Mouse (Mus musculus) spleen, adult 2 months (tissue): ENCODE data around the gene Itsn1. TPM values are rescaled to one million over a fixed set of nuclear protein-coding genes. Genes with fewer than 3 reads are reported as not detected.

Experiments
- DNase-seq, 2 experiments: peaks; one replicate each; pipeline versions ENCODE4 v3.0.0 to v3.0.0-alpha.2; 2012 to 2021; ENCODE audit warnings: low spot score in 2 of 2, low read depth in 1 of 2
- H3K27ac ChIP-seq: fragments of 200-500 bp; 2 replicates; pipeline ENCODE4 v1.5.1; 2012; ENCODE audit warnings: low read length, inconsistent platforms; ENCODE audit not compliant: insufficient read depth
- H3K27me3 ChIP-seq: fragments of 200-500 bp; 2 replicates; pipeline ENCODE4 v1.6.1; 2012; ENCODE audit warnings: mild to moderate bottlenecking, moderate library complexity, low read length, inconsistent platforms; ENCODE audit not compliant: control insufficient read depth, insufficient read depth
- H3K36me3 ChIP-seq: fragments of 200-500 bp; 2 replicates; pipeline ENCODE4 v1.6.1; 2012; ENCODE audit warnings: mild to moderate bottlenecking, low read length, inconsistent platforms; ENCODE audit not compliant: control insufficient read depth, insufficient read depth
- H3K4me1 ChIP-seq: fragments of 200-500 bp; 2 replicates; pipeline ENCODE4 v1.6.1; 2011; ENCODE audit warnings: inconsistent platforms; ENCODE audit not compliant: control insufficient read depth, insufficient read depth, insufficient read length
- H3K4me3 ChIP-seq: fragments of 200-500 bp; 2 replicates; pipeline ENCODE4 v1.5.1; 2011; ENCODE audit warnings: mild to moderate bottlenecking, inconsistent platforms; ENCODE audit not compliant: insufficient read depth, insufficient read length; ENCODE audit errors: extremely low read depth
- CTCF ChIP-seq: fragments of 200-500 bp; IDR thresholded peaks from 2 replicates; pipeline ENCODE4 v1.5.1; 2011; ENCODE audit warnings: mild to moderate bottlenecking, inconsistent platforms; ENCODE audit not compliant: insufficient read depth, insufficient read length, insufficient replicate concordance; ENCODE audit errors: extremely low read depth
- POLR2A ChIP-seq: fragments of 200-500 bp; IDR thresholded peaks from 2 replicates; pipeline ENCODE4 v1.6.1; 2011; ENCODE audit warnings: low read depth, low read length, inconsistent platforms
- WGBS: fragments of 180-500 bp; shearing (Covaris S2); methylation state at CpG from one replicate; pipeline ENCODE4 v1.1.7; 2018; 5-methylcytosine and 5-hydroxymethylcytosine counted together
- polyA plus RNA-seq: library from polyadenylated mRNA; depleted of rRNA; stranded (reverse); fragments of >200 nt; gene quantifications from 2 replicates; pipeline ENCODE4 v1.2.3, GENCODE M21; 2012

The Itsn1 gene
- polyA plus RNA-seq, 1 experiment: 36.0 TPM

- H3K36me3 ChIP-seq: no peaks in the 10 kb centered on the region
- no peak for DNase-seq
- 90% methylated on average over 11 of the region's 11 CpGs for WGBS
These were observed 178.1 kb downstream of the Itsn1 start for GRCm38 (mm10) chr16:91907158-91907557.

GRCm38 (mm10) chr16:91909569-91910335 is 180.7 kb downstream of the Itsn1 start:
- WGBS: 71% methylated on average over 15 of the region's 15 CpGs
- Histone ChIP-seq H3K36me3 (no peaks in the 10 kb centered on the region), H3K4me1 (no peaks in the 10 kb centered on the region), H3K27me3 (no peaks in the 10 kb centered on the region), H3K4me3 (no peak overlapping the region), H3K27ac (no peak overlapping the region)
- no peak for TF ChIP-seq CTCF
- TF ChIP-seq POLR2A: no peak
- no peak for DNase-seq

More at GRCm38 (mm10) chr16:91907158-91907557, 178.1 kb downstream of the Itsn1 start:
- Histone ChIP-seq H3K4me1 (no peaks in the 10 kb centered on the region), H3K27ac (no peak overlapping the region), H3K4me3 (no peak overlapping the region), H3K27me3 (no peaks in the 10 kb centered on the region)
- TF ChIP-seq CTCF: no peak
- no peak for TF ChIP-seq POLR2A

GRCm38 (mm10) chr16:91917631-91918096 is 188.6 kb downstream of the Itsn1 start:
- TF ChIP-seq POLR2A (no peak), CTCF (peak; percentile 95)
- H3K4me3 ChIP-seq: peak overlapping the region; percentile 49
- H3K27me3 ChIP-seq: no peaks in the 10 kb centered on the region
- no peaks in the 10 kb centered on the region for H3K36me3 ChIP-seq
- DNase-seq: peak; percentile 56 to 80
- H3K27ac ChIP-seq: no peak overlapping the region
- H3K4me1 ChIP-seq: no peaks in the 10 kb centered on the region
- WGBS: 7% methylated on average over 17 of the region's 17 CpGs

GRCm38 (mm10) chr16:91918461-91918860 is 189.4 kb downstream of the Itsn1 start:
- no peak for TF ChIP-seq CTCF
- no peak for TF ChIP-seq POLR2A
- Histone ChIP-seq H3K4me3 (no peak overlapping the region), H3K36me3 (peaks cover under 1% of the 10 kb centered on the region; the same call in 1 of the 2 replicates), H3K27me3 (no peaks in the 10 kb centered on the region), H3K4me1 (no peaks in the 10 kb centered on the region), H3K27ac (no peak overlapping the region)
- no peak for DNase-seq
- WGBS: 91% methylated on average over 4 of the region's 4 CpGs

- no peak for TF ChIP-seq CTCF
- no peak for TF ChIP-seq POLR2A
- H3K4me3 ChIP-seq: no peak overlapping the region
- H3K27me3 ChIP-seq: no peaks in the 10 kb centered on the region
- no peak overlapping the region for H3K27ac ChIP-seq
- WGBS: 69% methylated on average over 6 of the region's 6 CpGs
- H3K36me3 ChIP-seq: peaks cover 5% of the 10 kb centered on the region
- no peak for DNase-seq
- no peaks in the 10 kb centered on the region for H3K4me1 ChIP-seq
These were observed 190.0 kb downstream of the Itsn1 start for GRCm38 (mm10) chr16:91919056-91919455.

GRCm38 (mm10) chr16:91921340-91921739 is 192.3 kb downstream of the Itsn1 start:
- WGBS: 95% methylated on average over 11 of the region's 11 CpGs
- no peak overlapping the region for H3K4me3 ChIP-seq
- H3K4me1 ChIP-seq: no peaks in the 10 kb centered on the region
- H3K27me3 ChIP-seq: no peaks in the 10 kb centered on the region
- no peak for DNase-seq
- TF ChIP-seq POLR2A (no peak), CTCF (no peak)
- H3K36me3 ChIP-seq: peaks cover 22% of the 10 kb centered on the region
- no peak overlapping the region for H3K27ac ChIP-seq

- WGBS: 86% methylated on average over 8 of the region's 8 CpGs
- Histone ChIP-seq H3K4me3 (no peak overlapping the region), H3K4me1 (no peaks in the 10 kb centered on the region), H3K27ac (no peak overlapping the region), H3K27me3 (no peaks in the 10 kb centered on the region), H3K36me3 (peaks cover 36% of the 10 kb centered on the region)
- no peak for TF ChIP-seq POLR2A
- TF ChIP-seq CTCF: no peak
- no peak for DNase-seq
These were observed 193.9 kb downstream of the Itsn1 start for GRCm38 (mm10) chr16:91922939-91923338.
